Mouse (Mus musculus): ENCODE data around the gene Spats1.

Spats1 gene

DNA sequence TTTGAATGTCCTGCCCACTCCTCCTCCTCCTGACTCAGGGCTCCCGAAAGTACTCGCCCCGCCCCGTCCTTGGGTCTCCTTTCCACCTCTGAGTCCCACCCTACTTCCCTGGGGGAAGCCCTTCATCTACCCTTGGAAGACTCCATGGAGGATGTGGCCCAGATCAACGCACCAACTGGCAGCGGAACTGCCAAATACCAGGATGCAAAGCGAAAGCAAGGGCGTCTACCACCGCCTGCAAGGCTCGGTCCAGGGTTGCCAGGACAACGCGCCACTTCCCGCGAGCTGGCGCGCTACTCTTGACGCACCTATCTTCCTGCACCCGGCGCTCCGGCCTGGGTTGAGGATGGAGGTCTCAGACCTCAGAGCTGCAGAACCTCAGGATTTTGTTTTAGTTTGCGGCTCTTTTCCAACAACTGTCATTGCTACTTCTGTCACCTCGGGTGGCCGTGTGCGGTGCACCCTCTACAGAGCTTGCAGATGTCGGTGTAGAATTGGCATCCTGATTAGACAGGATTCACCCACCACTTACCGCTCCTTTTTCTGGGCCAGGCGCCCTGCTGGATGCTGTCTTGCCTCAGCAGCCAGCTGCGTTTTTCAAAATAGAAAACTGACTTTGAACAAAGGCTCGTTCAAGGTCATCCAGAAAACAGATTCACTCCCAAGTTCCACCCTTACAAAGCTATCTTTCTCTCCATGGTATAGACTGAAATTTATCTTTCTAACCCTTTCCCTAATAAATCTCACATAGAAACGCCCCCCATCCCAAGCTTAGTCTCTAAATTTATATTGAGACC, at the start of gene Spats1:
Gene Spats1 (minus strand): TSS at position 747 of the 797 bp plus-strand sequence.
- peak; percentile 87 to 90 for DNase-seq (ENCODE audit: low spot score in 2 of 2)

- no peak for DNase-seq (ENCODE audit: low spot score in 2 of 2)
Observed at GRCm38 (mm10) chr17:45524961-45525360, 49.7 kb upstream of the Spats1 start.

DNA sequence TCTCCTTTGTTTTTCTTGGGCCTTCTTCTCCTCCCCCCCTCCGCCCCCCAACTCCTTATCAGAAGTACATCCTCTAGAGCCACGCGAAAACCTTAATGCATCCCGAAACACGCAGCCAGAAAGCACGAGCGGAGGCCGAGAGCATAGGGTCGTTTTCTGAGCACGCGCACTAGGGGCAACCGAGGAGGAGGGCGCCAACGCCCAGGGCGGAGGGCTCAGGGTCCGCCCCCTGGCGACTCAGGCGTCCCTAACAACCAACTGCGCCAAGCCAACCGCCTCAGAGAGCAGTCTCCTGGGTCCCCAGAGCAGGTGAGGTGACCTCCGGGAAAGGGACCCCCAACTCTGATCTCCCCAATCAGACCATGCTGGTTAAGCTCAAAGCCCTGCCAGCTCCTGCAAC, 48.0 kb upstream of the Spats1 start, which contains the start of gene Tcte1:
Gene Tcte1 (plus strand): TSS at position 172 of the 400 bp plus-strand sequence.
- DNase-seq (ENCODE audit: low spot score in 2 of 2): no peak

DNA sequence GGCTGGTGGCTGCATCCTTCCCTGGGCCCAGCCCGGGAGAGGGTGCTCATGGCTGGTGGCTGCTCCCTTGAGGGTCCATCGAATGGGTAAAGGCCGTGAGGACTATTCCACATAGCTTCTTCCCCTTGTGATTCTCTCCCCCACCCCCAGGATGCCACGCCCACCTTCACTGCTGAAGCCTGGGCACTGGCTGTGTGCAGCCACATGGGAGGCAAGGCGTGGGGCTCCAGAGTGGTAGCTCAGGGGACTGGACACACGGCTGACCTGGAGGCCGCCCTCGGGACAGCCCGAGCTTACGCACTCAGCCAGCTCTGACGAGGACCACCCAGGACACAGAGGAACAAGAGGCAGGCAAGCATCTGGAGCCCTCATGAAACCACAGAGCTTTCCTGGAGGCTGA, 44.9 kb upstream of the Spats1 start:
- DNase-seq (ENCODE audit: low spot score in 2 of 2): no peak

- DNase-seq (ENCODE audit: low spot score in 2 of 2): no peak
Observed at GRCm38 (mm10) chr17:45518766-45519475, 43.7 kb upstream of the Spats1 start.

DNA sequence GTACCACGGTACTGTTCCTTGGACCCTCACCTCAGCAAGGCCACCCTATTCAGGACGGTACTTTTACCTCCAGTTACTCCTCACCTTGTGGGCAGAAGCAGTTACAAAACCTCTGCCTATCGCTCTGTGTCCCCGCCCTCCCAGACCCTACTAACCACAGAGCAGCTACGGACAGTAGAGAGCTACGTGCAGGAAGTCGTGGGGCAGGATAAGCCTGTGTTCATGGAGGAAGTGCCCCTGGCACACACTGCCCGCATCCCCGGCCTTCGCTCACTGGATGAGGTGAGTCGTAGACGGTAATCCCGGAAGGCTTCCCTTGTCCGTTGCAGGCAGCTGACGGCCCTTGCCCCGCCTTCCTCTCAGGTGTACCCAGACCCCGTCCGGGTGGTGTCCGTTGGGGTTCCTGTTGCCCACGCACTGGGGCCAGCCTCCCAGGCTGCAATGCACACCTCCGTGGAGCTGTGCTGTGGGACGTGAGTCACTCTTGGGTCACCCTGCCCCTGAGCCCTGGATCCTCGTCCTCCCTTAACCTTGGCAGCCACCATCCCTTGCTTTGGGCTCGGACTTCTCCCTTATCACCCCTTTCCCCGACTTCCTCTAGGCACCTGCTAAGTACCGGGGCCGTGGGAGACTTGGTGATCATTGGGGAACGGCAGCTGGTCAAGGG, 42.5 kb upstream of the Spats1 start:
- DNase-seq (ENCODE audit: low spot score in 2 of 2): no peak

DNA sequence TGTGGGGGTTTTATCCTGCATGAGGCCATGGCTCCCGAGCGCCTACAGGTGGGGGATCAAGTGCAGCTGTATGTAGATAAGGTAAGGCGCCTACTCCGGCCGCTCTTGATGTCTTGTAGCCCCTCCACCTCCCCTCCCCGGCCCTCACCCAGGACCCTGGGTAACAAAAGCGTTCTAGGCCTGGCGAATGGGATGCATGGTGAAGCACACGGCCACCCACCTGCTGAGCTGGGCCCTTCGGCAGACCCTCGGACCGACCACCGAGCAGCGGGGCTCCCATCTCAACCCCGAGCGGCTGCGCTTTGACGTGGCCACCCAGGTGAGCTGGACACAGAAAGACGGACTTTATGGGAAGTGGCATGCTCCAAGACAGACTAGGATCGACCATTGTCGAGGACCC, 41.9 kb upstream of the Spats1 start:
- DNase-seq (ENCODE audit: low spot score in 2 of 2): no peak

- peak; percentile 88 to 91 for DNase-seq (ENCODE audit: low spot score in 2 of 2)
Observed at GRCm38 (mm10) chr17:45516488-45516887, 41.3 kb upstream of the Spats1 start.

- no peak for DNase-seq (ENCODE audit: low spot score in 2 of 2)
Observed at GRCm38 (mm10) chr17:45515806-45516205, 40.6 kb upstream of the Spats1 start.

DNA sequence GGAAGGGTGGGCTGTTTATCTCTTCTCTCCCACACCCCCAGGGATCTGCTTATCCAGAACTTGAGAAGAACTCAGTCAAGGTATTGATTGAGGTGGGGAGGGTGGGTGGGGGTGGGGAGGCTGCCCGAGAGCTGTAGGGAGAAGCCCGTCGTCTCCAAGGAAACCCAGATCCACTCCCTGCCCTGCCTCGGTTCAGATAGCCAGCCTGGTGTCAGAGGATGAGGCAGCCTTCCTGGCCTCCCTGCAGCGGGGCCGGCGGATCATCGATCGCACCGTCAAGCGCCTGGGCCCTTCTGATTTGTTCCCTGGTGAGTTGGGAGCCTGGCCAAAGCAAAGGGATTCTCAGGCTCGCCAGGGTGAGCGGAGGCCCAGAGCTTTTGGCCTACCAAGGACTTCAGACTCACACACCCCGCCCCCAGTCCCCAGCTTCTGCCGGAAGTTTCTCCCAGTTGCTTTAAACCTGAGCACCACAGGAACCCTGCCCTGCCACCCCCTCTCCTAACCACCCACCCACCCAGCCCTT, 40.0 kb upstream of the Spats1 start:
- no peak for DNase-seq (ENCODE audit: low spot score in 2 of 2)

DNA sequence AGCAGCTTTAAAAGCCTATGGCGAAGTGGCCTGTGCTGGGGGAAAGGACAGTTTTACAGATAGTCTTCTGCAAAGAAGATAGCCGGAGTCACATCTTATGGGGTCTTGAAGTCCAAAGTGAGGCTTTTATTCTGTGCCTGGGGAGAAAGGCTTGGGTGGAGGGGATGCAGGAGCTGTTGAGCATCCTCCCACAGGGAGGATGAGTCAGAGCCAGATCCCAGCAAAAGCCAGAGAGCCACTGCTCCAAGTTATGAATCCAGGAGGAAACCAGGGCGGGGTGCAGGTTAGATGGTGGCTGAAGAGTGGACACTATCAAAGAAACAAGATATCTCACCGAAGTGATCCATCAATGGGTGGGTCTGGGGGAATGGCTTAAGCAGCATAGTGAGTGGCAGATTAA, 36.5 kb upstream of the Spats1 start:
- DNase-seq (ENCODE audit: low spot score in 2 of 2): no peak

DNA sequence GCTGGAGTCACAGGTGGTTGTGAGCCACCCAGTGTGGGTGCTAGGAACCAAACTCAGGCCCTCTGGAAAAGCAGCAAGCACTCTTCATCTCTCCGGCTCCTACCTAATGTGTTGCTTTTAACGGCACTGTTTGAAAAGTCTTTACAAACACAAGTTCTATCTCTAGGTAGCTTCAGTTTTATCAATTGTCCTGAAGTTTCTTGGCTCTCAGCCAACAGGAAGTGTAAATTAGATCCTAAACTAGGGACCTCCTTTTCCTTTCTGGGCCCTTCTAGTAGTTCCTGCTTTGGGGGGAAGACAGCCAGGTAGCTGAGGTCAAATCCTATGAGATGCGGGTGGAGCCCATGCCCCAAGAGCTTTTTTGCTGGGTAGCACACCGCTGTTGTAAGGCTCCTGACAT, 35.7 kb upstream of the Spats1 start:
- no peak for DNase-seq (ENCODE audit: low spot score in 2 of 2)

DNA sequence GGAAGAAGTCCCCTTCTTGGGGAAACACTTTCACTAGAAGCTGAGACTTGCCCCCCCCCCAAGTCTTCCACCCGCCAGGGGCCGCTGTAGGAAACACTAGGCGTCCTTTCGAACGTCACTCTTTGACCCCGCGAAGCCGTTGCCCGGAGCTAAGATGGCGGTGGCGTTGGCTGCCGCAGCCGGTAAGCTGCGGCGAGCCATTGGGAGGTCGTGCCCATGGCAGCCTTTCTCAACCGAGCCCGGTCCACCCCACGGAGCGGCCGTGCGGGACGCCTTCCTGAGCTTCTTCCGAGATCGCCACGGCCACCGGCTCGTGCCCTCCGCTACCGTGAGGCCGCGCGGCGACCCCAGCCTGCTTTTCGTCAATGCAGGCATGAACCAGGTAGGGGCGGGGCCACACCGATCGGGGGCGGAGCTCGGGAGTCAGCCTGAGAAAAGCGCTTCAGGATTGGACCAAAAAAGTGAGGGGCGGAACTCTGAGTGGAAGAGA, 31.5 kb upstream of the Spats1 start, which contains the start of gene Aars2:
Gene Aars2 (plus strand): TSS at position 142 of the 490 bp plus-strand sequence.
- peak; percentile 94 for DNase-seq (ENCODE audit: low spot score in 2 of 2)

- DNase-seq (ENCODE audit: low spot score in 2 of 2): no peak
Observed at GRCm38 (mm10) chr17:45505941-45506465, 30.8 kb upstream of the Spats1 start.

- DNase-seq (ENCODE audit: low spot score in 2 of 2): no peak
Observed at GRCm38 (mm10) chr17:45503301-45503973, 28.2 kb upstream of the Spats1 start.

GRCm38 (mm10) chr17:45502324-45502723, 27.1 kb upstream of the Spats1 start:
- DNase-seq (ENCODE audit: low spot score in 2 of 2): no peak

DNA sequence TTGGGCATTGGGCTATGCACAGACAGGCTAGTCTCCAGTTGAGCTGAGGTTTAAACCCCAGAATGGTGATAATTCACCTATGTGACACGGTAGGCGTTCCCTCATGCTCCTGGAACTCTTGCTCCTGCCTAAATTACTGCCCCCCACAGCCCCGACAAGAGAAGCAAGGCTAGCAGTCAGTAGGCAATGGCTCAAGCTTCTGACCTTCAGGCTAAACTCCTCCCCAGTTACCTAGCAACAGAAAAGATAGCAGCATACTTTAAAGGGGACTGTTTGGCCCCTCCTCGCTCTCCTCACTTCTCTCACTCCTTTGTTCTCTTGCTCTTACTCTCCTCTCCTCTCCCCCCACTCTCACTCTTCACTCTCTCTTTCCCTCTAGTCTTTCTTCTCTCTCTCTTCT, 25.8 kb upstream of the Spats1 start:
- no peak for DNase-seq (ENCODE audit: low spot score in 2 of 2)

GRCm38 (mm10) chr17:45499516-45499915, 24.3 kb upstream of the Spats1 start:
- DNase-seq (ENCODE audit: low spot score in 2 of 2): no peak

DNA sequence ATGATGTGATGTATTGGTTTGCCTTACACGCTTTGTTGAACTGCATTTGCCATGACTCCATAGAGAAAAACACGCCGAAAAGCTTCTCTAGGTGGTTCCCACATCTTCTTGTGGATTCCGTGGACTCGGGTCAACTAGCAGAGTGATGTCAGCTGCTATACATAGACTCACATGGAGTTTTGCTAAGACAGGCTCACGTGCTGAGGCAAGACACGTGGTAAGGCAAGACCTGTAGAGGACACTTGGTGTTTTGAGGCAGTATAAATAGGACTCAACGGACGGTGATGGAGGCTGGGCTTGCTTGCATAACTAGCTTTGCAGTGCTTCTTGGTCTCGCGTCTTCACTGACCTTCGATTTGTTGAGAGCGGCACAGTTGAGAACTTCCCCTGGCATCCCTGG, 23.2 kb upstream of the Spats1 start:
- no peak for DNase-seq (ENCODE audit: low spot score in 2 of 2)

- DNase-seq (ENCODE audit: low spot score in 2 of 2): no peak
Observed at GRCm38 (mm10) chr17:45495398-45495797, 20.2 kb upstream of the Spats1 start.

GRCm38 (mm10) chr17:45490532-45491154, 15.4 kb upstream of the Spats1 start:
- no peak for DNase-seq (ENCODE audit: low spot score in 2 of 2)
